Mouse (Mus musculus) bone marrow, adult 2 months (tissue): Measurements from ENCODE around the gene Grik4.

Experiments used
- CTCF ChIP-seq: fragments of 200-500 bp; IDR thresholded peaks from 2 replicates; pipeline ENCODE4 v1.5.1; 2011; ENCODE audit warnings: low read length, control low read depth; ENCODE audit not compliant: control insufficient read depth, insufficient read depth
- POLR2A ChIP-seq: fragments of 200-500 bp; IDR thresholded peaks from 2 replicates; pipeline ENCODE4 v1.6.1; 2011; ENCODE audit warnings: low read depth, mild to moderate bottlenecking, control low read depth, low read length, borderline replicate concordance; ENCODE audit not compliant: control insufficient read depth

- TF ChIP-seq CTCF (no peak), POLR2A (no peak)
Observed at GRCm38 (mm10) chr9:42962506-42962905, 18.2 kb upstream of the Grik4 start.
